Mouse (Mus musculus): ENCODE data around the gene Ptprcap. TPM values are rescaled to one million over a fixed set of nuclear protein-coding genes. Genes with fewer than 3 reads are reported as not detected.
A peak's percentile ranks its signal among the peaks of the same experiment; 100 is the strongest.

Ptprcap gene
- polyA plus RNA-seq (2015; fragmentation: Nextera tagmentation; extraction: Ambion mirVana), result 0.49 and 1.1 TPM in 2 replicates

DNA sequence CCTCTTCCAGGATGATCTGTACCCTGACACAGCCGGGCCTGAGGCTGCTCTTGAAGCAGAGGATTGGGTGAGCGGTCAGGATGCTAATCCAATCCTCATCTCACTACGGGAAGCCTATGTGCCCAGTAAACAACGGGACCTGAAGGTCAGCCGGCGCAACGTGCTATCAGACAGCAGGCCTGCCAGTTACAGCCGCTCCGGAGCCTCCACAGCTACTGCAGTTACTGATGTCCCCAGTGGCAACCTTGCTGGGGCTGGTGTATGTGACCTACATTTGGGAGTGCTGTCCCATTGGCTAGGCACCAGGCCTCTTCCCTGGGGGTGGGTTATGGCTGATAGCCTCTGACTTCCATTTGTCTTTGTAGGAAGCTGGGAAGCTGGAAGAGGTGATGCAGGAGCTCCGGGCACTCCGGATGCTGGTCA, at the start of gene Ptprcap:
TSS of gene Ptprcap (plus strand) at position 373 of the 423 bp plus-strand sequence.
- no peak within 1 kb of the TSS for H3K27ac ChIP-seq (ENCODE audit: low read length)
- no peak within 1 kb of the TSS for H3K4me3 ChIP-seq (ENCODE audit: low read length)
- no peaks in the 10 kb centered on the region for H3K27me3 ChIP-seq (ENCODE audit: insufficient read depth, low read length)
- peaks cover 35% of the 10 kb centered on the region for H3K36me3 ChIP-seq (ENCODE audit: insufficient read depth, low read length)
- WGBS, result 79% methylated on average over 11 of the region's 11 CpGs
- ATAC-seq (ENCODE audit: low FRiP score, low TSS enrichment), result no peak
- no peaks in the 10 kb centered on the region for H3K9me3 ChIP-seq (ENCODE audit: low read length)
- no peak within 1 kb of the TSS for H3K9ac ChIP-seq (replicated peaks; ENCODE audit: low read length)
- peaks cover 28% of the 10 kb centered on the region for H3K4me1 ChIP-seq (ENCODE audit: insufficient read depth, low read length)
- no peak within 1 kb of the TSS for H3K4me2 ChIP-seq (replicated peaks; ENCODE audit: low read depth, low read length)

DNA sequence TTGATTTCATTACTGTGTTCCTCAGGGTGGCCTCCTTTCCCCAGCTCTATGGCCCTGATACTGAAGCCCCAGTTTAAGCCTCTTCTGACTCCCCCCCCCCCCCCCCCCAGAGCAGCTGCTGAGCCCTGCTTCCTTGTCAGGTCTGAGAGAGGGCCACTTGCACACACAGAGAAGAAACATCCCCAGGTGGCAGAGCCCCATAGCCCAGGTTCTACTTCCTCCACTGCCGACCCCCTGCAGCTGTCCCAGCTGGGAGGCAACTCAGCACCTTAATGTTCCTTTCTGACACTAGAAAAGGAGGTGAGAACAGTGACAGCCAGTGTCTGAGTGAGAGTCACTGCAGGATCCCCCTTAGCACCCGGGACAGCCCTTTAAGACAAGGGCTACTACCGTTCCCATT, 49.6 kb upstream of the Ptprcap start:
- Histone ChIP-seq H3K36me3 (ENCODE audit: insufficient read depth, low read length) (no peaks in the 10 kb centered on the region), H3K27me3 (ENCODE audit: insufficient read depth, low read length) (peaks cover 25% of the 10 kb centered on the region), H3K4me3 (ENCODE audit: low read length) (no peak overlapping the region), H3K4me2 (replicated peaks; ENCODE audit: low read depth, low read length) (no peak overlapping the region), H3K27ac (ENCODE audit: low read length) (no peak overlapping the region), H3K9ac (replicated peaks; ENCODE audit: low read length) (no peak overlapping the region), H3K4me1 (ENCODE audit: insufficient read depth, low read length) (peaks cover 25% of the 10 kb centered on the region), H3K9me3 (ENCODE audit: low read length) (no peaks in the 10 kb centered on the region)
- ATAC-seq (ENCODE audit: low FRiP score, low TSS enrichment), result no peak
- WGBS, result 71% methylated on average over 3 of the region's 3 CpGs

- no peak overlapping the region for H3K9ac ChIP-seq (replicated peaks; ENCODE audit: low read length)
- H3K4me2 ChIP-seq (replicated peaks; ENCODE audit: low read depth, low read length), result no peak overlapping the region
- H3K4me1 ChIP-seq (ENCODE audit: insufficient read depth, low read length), result peaks cover 17% of the 10 kb centered on the region
- ATAC-seq (ENCODE audit: low FRiP score, low TSS enrichment), result no peak
- WGBS, result 85% methylated on average over 16 of the region's 16 CpGs
- H3K27me3 ChIP-seq (ENCODE audit: insufficient read depth, low read length), result peaks cover 23% of the 10 kb centered on the region
- H3K9me3 ChIP-seq (ENCODE audit: low read length), result no peaks in the 10 kb centered on the region
- H3K27ac ChIP-seq (ENCODE audit: low read length), result no peak overlapping the region
- H3K36me3 ChIP-seq (ENCODE audit: insufficient read depth, low read length), result no peaks in the 10 kb centered on the region; the same call in 1 of the 2 replicates
- no peak overlapping the region for H3K4me3 ChIP-seq (ENCODE audit: low read length)
Measured at GRCm38 (mm10) chr19:4104675-4105194, 48.7 kb upstream of the Ptprcap start.

GRCm38 (mm10) chr19:4106654-4107053, 46.8 kb upstream of the Ptprcap start:
- 87% methylated on average over 14 of the region's 14 CpGs for WGBS

DNA sequence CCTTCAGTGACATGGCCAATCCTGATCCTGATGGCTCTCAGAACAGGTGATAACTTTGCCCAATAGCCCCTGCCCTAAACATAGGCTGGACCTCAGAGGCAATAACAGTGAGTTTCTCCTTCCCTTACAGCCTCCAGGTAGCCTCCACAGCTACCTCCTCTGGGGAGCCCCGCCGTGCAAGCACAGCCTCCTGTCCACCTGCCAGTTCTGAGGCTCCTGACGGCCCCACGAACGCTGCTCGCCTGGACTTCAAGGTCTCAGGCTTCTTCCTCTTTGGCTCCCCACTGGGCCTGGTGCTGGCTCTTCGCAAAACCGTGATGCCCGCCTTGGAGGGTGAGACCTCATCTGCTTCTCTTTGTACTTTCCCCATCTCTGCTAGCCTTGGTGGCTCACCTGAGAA, 44.9 kb upstream of the Ptprcap start:
- ATAC-seq (ENCODE audit: low FRiP score, low TSS enrichment), result no peak
- H3K9ac ChIP-seq (replicated peaks; ENCODE audit: low read length), result no peak overlapping the region
- H3K9me3 ChIP-seq (ENCODE audit: low read length), result no peaks in the 10 kb centered on the region
- no peak overlapping the region for H3K4me3 ChIP-seq (ENCODE audit: low read length)
- peaks cover 8% of the 10 kb centered on the region for H3K36me3 ChIP-seq (ENCODE audit: insufficient read depth, low read length)
- H3K27ac ChIP-seq (ENCODE audit: low read length), result no peak overlapping the region
- H3K4me1 ChIP-seq (ENCODE audit: insufficient read depth, low read length), result peaks cover 11% of the 10 kb centered on the region
- WGBS, result 84% methylated on average over 9 of the region's 9 CpGs
- H3K4me2 ChIP-seq (replicated peaks; ENCODE audit: low read depth, low read length), result no peak overlapping the region
- no peaks in the 10 kb centered on the region for H3K27me3 ChIP-seq (ENCODE audit: insufficient read depth, low read length)

More at GRCm38 (mm10) chr19:4106654-4107053, 46.8 kb upstream of the Ptprcap start:
- peaks cover 5% of the 10 kb centered on the region; the same call in 1 of the 2 replicates for H3K27me3 ChIP-seq (ENCODE audit: insufficient read depth, low read length)
- no peak overlapping the region for H3K4me2 ChIP-seq (replicated peaks; ENCODE audit: low read depth, low read length)
- H3K4me3 ChIP-seq (ENCODE audit: low read length), result no peak overlapping the region
- H3K9me3 ChIP-seq (ENCODE audit: low read length), result no peaks in the 10 kb centered on the region
- H3K36me3 ChIP-seq (ENCODE audit: insufficient read depth, low read length), result peaks cover under 1% of the 10 kb centered on the region; the same call in 1 of the 2 replicates
- no peaks in the 10 kb centered on the region for H3K4me1 ChIP-seq (ENCODE audit: insufficient read depth, low read length)
- no peak overlapping the region for H3K27ac ChIP-seq (ENCODE audit: low read length)
- no peak overlapping the region for H3K9ac ChIP-seq (replicated peaks; ENCODE audit: low read length)
- ATAC-seq (ENCODE audit: low FRiP score, low TSS enrichment), result no peak

GRCm38 (mm10) chr19:4112063-4112960, 41.1 kb upstream of the Ptprcap start:
- no peaks in the 10 kb centered on the region for H3K9me3 ChIP-seq (ENCODE audit: low read length)
- H3K9ac ChIP-seq (replicated peaks; ENCODE audit: low read length), result no peak overlapping the region
- peaks cover 26% of the 10 kb centered on the region for H3K36me3 ChIP-seq (ENCODE audit: insufficient read depth, low read length)
- H3K4me1 ChIP-seq (ENCODE audit: insufficient read depth, low read length), result peaks cover 22% of the 10 kb centered on the region
- H3K27ac ChIP-seq (ENCODE audit: low read length), result peak overlapping the region; percentile 87; the same call in 1 of the 2 replicates
- H3K4me3 ChIP-seq (ENCODE audit: low read length), result no peak overlapping the region
- no peak overlapping the region for H3K4me2 ChIP-seq (replicated peaks; ENCODE audit: low read depth, low read length)
- no peak for ATAC-seq (ENCODE audit: low FRiP score, low TSS enrichment)
- no peaks in the 10 kb centered on the region for H3K27me3 ChIP-seq (ENCODE audit: insufficient read depth, low read length)
- WGBS, result 97% methylated on average over 26 of the region's 26 CpGs

DNA sequence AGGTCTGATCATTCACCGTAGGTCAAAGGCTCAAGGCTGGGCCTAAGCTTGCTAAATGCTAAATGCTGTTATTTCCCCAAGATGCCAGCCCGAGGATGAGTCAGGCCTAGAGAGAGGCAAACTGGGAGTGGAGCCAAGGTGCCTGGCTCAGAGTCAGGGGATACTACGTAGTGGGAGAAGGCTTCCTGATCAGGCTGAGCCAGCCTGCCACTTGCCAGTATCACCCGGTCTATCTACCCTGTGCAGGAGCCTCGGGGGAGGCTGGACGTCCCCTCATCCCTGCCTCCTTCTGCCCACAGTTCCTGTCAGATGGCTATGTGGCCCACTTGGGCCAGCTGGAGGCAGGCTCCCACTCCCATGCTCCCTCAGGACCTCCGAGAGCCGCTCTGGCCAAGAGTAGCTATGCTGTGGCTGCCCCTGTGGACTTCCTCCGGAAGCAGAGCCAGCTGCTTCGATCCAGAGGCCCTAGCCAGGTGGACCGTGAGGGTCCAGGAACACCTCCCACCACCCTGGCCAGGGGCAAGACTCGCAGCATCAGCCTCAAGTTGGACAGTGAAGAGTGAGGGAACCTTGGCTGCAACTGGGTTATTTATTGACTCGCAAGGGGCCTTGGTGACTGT, 40.1 kb upstream of the Ptprcap start:
- H3K27me3 ChIP-seq (ENCODE audit: insufficient read depth, low read length), result no peaks in the 10 kb centered on the region
- ATAC-seq (ENCODE audit: low FRiP score, low TSS enrichment), result peak; percentile 31
- no peak overlapping the region; the same call in 1 of the 2 replicates for H3K4me2 ChIP-seq (replicated peaks; ENCODE audit: low read depth, low read length)
- WGBS, result 39% methylated on average over 13 of the region's 13 CpGs
- peaks cover 22% of the 10 kb centered on the region for H3K4me1 ChIP-seq (ENCODE audit: insufficient read depth, low read length)
- H3K9me3 ChIP-seq (ENCODE audit: low read length), result no peaks in the 10 kb centered on the region
- no peak overlapping the region for H3K4me3 ChIP-seq (ENCODE audit: low read length)
- peaks cover 33% of the 10 kb centered on the region for H3K36me3 ChIP-seq (ENCODE audit: insufficient read depth, low read length)
- peak overlapping the region; percentile 87 for H3K27ac ChIP-seq (ENCODE audit: low read length)
- H3K9ac ChIP-seq (replicated peaks; ENCODE audit: low read length), result peak overlapping the region; percentile 22

GRCm38 (mm10) chr19:4113806-4114230, 39.6 kb upstream of the Ptprcap start:
- peaks cover 22% of the 10 kb centered on the region for H3K4me1 ChIP-seq (ENCODE audit: insufficient read depth, low read length)
- WGBS, result 3% methylated on average over 5 of the region's 5 CpGs
- peak overlapping the region; percentile 22 for H3K9ac ChIP-seq (replicated peaks; ENCODE audit: low read length)
- H3K4me3 ChIP-seq (ENCODE audit: low read length), result no peak overlapping the region
- no peaks in the 10 kb centered on the region for H3K27me3 ChIP-seq (ENCODE audit: insufficient read depth, low read length)
- H3K27ac ChIP-seq (ENCODE audit: low read length), result peak overlapping the region; percentile 87
- H3K36me3 ChIP-seq (ENCODE audit: insufficient read depth, low read length), result peaks cover 33% of the 10 kb centered on the region
- H3K4me2 ChIP-seq (replicated peaks; ENCODE audit: low read depth, low read length), result no peak overlapping the region; the same call in 1 of the 2 replicates
- ATAC-seq (ENCODE audit: low FRiP score, low TSS enrichment), result peak; percentile 80
- H3K9me3 ChIP-seq (ENCODE audit: low read length), result no peaks in the 10 kb centered on the region

DNA sequence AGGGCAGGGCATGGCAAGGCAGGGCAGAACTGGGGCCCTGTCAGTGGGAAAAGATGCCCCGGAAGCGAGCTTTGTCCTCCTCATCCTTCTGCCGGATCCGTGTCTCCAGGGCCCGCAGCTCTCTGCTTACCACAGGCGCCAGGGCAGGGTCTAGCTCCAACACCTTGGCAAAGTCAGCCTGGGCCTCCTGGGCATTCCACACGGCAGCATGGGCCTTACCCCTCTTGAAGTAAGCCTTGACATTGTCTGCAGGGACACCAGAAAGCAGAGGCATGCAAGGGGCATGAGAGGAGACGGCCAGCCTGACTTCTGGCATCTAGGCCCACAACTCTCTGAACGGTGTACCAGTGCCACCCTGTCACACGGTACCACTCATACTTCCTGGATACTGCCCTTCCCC, 38.9 kb upstream of the Ptprcap start:
- H3K27me3 ChIP-seq (ENCODE audit: insufficient read depth, low read length), result no peaks in the 10 kb centered on the region
- H3K4me3 ChIP-seq (ENCODE audit: low read length), result no peak overlapping the region
- H3K27ac ChIP-seq (ENCODE audit: low read length), result peak overlapping the region; percentile 87
- peaks cover 22% of the 10 kb centered on the region for H3K4me1 ChIP-seq (ENCODE audit: insufficient read depth, low read length)
- no peaks in the 10 kb centered on the region for H3K9me3 ChIP-seq (ENCODE audit: low read length)
- H3K9ac ChIP-seq (replicated peaks; ENCODE audit: low read length), result no peak overlapping the region; the same call in 1 of the 2 replicates
- no peak overlapping the region for H3K4me2 ChIP-seq (replicated peaks; ENCODE audit: low read depth, low read length)
- peaks cover 33% of the 10 kb centered on the region for H3K36me3 ChIP-seq (ENCODE audit: insufficient read depth, low read length)
- WGBS, result 84% methylated on average over 10 of the region's 10 CpGs
- no peak for ATAC-seq (ENCODE audit: low FRiP score, low TSS enrichment)
